Mouse (Mus musculus): ENCODE data around the gene Ifna7.

Ifna7 gene

GRCm38 (mm10) chr4:88841438-88841911, 25.4 kb downstream of the Ifna7 start, which contains the start of gene Ifna4:
TSS of gene Ifna4 (plus strand) at chr4:88841861.
- DNase-seq, result no peak

- DNase-seq, result no peak
These were observed 29.3 kb downstream of the Ifna7 start for GRCm38 (mm10) chr4:88845334-88845733.

- no peak for DNase-seq
These were observed 33.7 kb downstream of the Ifna7 start, which contains the start of gene Ifna1 for GRCm38 (mm10) chr4:88849698-88850097. TSS of gene Ifna1 (plus strand) at chr4:88850087.

GRCm38 (mm10) chr4:88851026-88851763, 35.2 kb downstream of the Ifna7 start:
- no peak for DNase-seq

GRCm38 (mm10) chr4:88859214-88859613, 43.2 kb downstream of the Ifna7 start:
- no peak for DNase-seq

GRCm38 (mm10) chr4:88863309-88863708, 47.3 kb downstream of the Ifna7 start:
- no peak for DNase-seq

- peak; percentile 14 to 27 for DNase-seq
These were observed 48.6 kb downstream of the Ifna7 start for GRCm38 (mm10) chr4:88864599-88864998.

GRCm38 (mm10) chr4:88865011-88865569, 49.1 kb downstream of the Ifna7 start:
- no peak for DNase-seq
